Mouse (Mus musculus): ENCODE results near the gene Atp8a2.

- TF ChIP-seq TAL1 (IDR thresholded peaks at IDR 0.05; ENCODE audit: low read length) (no peak), GATA1 (IDR thresholded peaks at IDR 0.05; ENCODE audit: low read length) (no peak)
Measured at GRCm38 (mm10) chr14:59890107-59890506, 306.9 kb downstream of the Atp8a2 start.
